Mouse (Mus musculus) stomach, postnatal 0 days (tissue): ENCODE results near the gene Grk4.

Experiments used
- CTCF ChIP-seq: IDR thresholded peaks from 2 replicates; pipeline ENCODE4 v1.5.1; 2016; ENCODE audit warnings: antibody characterized with exemption, low read depth, mild to moderate bottlenecking, moderate library complexity
- EP300 ChIP-seq: optimal IDR thresholded peaks from 2 replicates; pipeline ENCODE3; 2016; ENCODE audit warnings: antibody characterized with exemption

DNA sequence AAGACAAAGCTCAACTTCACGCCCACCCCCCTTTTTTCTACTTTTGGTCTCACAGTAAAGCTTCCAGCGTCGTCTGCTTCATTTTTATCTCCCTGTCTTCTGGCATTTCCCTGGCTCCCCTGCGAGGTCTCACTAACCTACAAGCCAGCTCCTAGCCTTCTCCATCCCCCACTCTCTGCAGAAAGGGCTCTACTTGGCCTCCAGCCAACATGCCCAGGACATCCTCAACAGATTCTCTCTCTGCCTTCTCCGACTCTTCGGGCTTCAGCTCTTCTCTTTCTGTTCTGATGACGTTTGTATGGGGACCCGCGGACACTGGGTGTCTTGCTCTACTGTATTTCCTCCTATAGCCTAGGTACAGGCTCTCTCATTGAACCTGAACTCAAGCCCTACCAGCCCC lies 5.3 kb upstream of the Grk4 start:
- TF ChIP-seq CTCF (no peak), EP300 (no peak)
